Mouse (Mus musculus): ENCODE data around the gene Syt3. TPM values are rescaled to one million over a fixed set of nuclear protein-coding genes. Genes with fewer than 3 reads are reported as not detected.
A peak's percentile ranks its signal among the peaks of the same experiment; 100 is the strongest.

Gene Syt3
- polyA plus RNA-seq, 1 experiment from 2014 or later, result 4.1 TPM

DNA sequence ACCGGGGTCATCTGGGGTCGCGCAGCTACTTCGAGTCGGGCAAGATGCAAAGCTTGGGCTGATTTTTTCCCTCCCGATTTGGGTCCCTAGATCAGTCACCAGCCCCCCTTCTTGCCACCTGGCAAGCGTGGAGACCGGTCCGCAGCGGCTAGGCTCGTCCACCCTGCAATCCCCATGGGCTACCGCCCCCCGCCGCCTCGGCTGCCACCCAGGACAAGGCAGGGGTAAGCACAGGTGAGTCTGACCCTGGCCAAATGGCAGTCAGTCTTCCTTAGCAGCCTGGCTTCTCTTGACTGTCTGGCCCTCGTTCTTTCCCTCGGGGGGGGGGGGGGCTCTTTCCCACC is 786 bp downstream of the Syt3 start:
- Histone ChIP-seq H3K36me3 (no peaks in the 10 kb centered on the region), H3K9me3 (no peaks in the 10 kb centered on the region), H3K9ac (peak overlapping the region; percentile 66), H3K27me3 (peaks cover 32% of the 10 kb centered on the region), H3K4me1 (peaks cover 3% of the 10 kb centered on the region; the same call in 1 of the 2 replicates), H3K4me2 (peak overlapping the region; percentile 96), H3K27ac (no peak overlapping the region), H3K4me3 (peak overlapping the region; percentile 53)
- peak; percentile 12; the same call in 1 of the 2 replicates for ATAC-seq (ENCODE audit: insufficient number of reproducible peaks, insufficient read depth, low FRiP score, low TSS enrichment, low read depth)
- 1% methylated on average over 17 of the region's 17 CpGs for WGBS

DNA sequence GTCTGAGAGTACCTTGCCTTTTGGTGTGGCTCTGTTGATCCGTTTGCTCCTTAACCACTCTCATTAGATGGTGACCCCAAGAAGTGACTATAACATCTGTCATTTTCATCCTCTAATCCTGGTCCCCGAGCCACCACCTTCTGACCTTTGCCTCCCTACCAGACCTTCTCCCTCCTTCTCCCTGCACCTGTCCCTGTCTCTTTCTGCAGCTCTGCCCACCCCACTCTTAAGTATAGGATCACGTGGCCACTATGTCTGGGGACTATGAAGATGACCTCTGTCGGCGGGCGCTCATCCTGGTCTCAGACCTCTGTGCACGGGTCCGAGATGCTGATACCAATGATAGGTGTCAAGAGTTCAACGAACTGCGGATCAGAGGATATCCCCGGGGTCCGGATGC is 1.8 kb downstream of the Syt3 start, which contains the start of gene 1700008O03Rik:
Gene 1700008O03Rik, minus strand, starts transcription at position 101 of the 400 bp plus-strand sequence.
- H3K9ac ChIP-seq, result peak within 1 kb of the TSS; percentile 66
- 71% methylated on average over 12 of the region's 12 CpGs for WGBS

DNA sequence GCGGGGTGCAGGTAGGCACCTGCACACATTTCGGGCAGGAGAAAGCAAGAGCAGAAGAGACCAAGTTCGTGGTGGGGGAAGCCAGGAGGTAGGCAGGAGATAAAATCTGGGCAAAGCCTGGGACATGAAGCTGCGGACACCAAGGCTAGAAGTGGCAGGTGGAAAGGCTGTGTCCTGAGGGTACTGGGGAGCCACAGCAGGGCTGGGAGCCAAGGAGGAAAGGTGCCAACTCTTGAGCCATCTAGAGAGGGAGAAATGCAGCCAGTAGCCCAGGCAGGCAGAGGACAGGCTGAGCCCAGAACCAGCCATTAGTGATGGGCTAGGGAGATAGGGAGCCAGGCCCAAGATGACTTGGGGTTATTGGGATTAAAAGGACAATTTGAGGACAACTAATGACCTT is 7.9 kb downstream of the Syt3 start:
- no peak overlapping the region for H3K27ac ChIP-seq
- H3K9me3 ChIP-seq, result no peaks in the 10 kb centered on the region
- WGBS, result 87% methylated on average over 4 of the region's 4 CpGs
- no peaks in the 10 kb centered on the region for H3K36me3 ChIP-seq
- no peaks in the 10 kb centered on the region for H3K4me1 ChIP-seq
- peaks cover 7% of the 10 kb centered on the region; the same call in 1 of the 2 replicates for H3K27me3 ChIP-seq
- no peak for ATAC-seq (ENCODE audit: insufficient number of reproducible peaks, insufficient read depth, low FRiP score, low TSS enrichment, low read depth)
- H3K4me2 ChIP-seq, result no peak overlapping the region
- H3K4me3 ChIP-seq, result no peak overlapping the region
- H3K9ac ChIP-seq, result no peak overlapping the region

More for the DNA sequence above, 1.8 kb downstream of the Syt3 start, which contains the start of gene 1700008O03Rik:
- Histone ChIP-seq H3K4me1 (peaks cover 3% of the 10 kb centered on the region; the same call in 1 of the 2 replicates), H3K4me2 (peak within 1 kb of the TSS; percentile 96), H3K36me3 (no peaks in the 10 kb centered on the region), H3K4me3 (peak within 1 kb of the TSS; percentile 53), H3K27ac (no peak within 1 kb of the TSS), H3K9me3 (no peaks in the 10 kb centered on the region), H3K27me3 (peaks cover 32% of the 10 kb centered on the region)
- ATAC-seq (ENCODE audit: insufficient number of reproducible peaks, insufficient read depth, low FRiP score, low TSS enrichment, low read depth), result no peak

DNA sequence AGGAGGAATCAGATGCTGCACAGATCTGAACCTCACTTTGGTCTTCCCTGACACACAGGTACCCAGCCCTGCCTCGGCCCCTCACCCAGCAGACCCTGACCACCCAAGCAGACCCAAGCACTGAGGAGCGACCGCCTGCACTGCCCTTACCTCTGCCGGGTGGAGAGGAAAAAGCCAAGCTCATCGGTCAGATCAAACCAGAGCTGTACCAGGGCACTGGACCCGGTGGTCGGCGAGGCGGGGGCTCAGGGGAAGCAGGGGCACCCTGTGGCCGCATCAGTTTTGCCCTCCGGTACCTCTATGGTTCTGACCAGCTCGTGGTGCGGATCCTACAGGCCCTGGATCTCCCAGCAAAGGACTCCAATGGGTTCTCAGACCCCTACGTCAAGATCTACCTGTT is 8.4 kb downstream of the Syt3 start:
- H3K9me3 ChIP-seq, result no peaks in the 10 kb centered on the region
- H3K27ac ChIP-seq, result no peak overlapping the region
- no peaks in the 10 kb centered on the region for H3K4me1 ChIP-seq
- H3K4me2 ChIP-seq, result no peak overlapping the region
- H3K9ac ChIP-seq, result no peak overlapping the region
- no peaks in the 10 kb centered on the region for H3K36me3 ChIP-seq
- 0 out of 2 replicates have a peak, but pooled peaks cover 4% of the 10 kb centered on the region for H3K27me3 ChIP-seq
- H3K4me3 ChIP-seq, result no peak overlapping the region
- ATAC-seq (ENCODE audit: insufficient number of reproducible peaks, insufficient read depth, low FRiP score, low TSS enrichment, low read depth), result peak; percentile 39; the same call in 1 of the 2 replicates
- WGBS, result 82% methylated on average over 14 of the region's 14 CpGs

DNA sequence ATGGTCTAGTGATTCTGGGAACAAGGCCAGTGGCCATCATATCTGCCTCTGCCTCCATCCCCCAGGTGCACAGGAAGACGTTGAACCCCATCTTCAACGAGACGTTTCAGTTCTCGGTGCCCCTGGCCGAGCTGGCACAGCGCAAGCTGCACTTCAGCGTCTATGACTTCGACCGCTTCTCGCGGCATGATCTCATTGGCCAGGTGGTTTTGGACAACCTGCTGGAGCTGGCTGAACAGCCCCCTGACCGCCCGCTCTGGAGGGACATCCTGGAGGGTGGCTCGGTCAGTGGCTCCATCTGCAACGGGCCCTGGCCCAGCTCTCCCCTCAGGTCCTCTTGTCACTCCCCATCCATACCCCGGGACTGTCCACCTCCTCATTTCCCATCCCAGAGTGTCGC is 9.4 kb downstream of the Syt3 start:
- no peak overlapping the region for H3K4me2 ChIP-seq
- ATAC-seq (ENCODE audit: insufficient number of reproducible peaks, insufficient read depth, low FRiP score, low TSS enrichment, low read depth), result no peak

DNA sequence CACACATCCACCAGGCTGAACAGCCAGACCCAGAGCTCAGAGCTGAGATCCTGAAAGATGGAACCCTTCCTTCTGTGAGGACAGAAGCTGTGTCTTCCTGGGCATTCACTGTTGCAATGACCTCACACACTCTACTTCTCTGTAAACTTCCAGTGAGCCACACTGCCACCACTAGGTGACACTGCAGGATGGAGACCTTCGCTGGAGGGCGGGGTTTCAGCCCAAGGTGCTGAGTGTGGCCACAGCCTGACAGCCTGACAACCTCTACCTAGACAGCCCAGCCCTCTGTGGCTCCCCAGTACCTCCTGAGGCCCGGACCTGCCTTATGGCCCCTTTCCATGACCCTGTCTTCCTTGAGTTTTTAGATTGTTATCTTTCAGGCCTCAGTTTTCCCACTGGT is 14.7 kb downstream of the Syt3 start:
- H3K4me3 ChIP-seq, result no peak overlapping the region
- no peak overlapping the region for H3K4me2 ChIP-seq
- no peaks in the 10 kb centered on the region for H3K9me3 ChIP-seq
- H3K27ac ChIP-seq, result no peak overlapping the region
- no peaks in the 10 kb centered on the region for H3K36me3 ChIP-seq
- ATAC-seq (ENCODE audit: insufficient number of reproducible peaks, insufficient read depth, low FRiP score, low TSS enrichment, low read depth), result no peak
- H3K27me3 ChIP-seq, result peaks cover 7% of the 10 kb centered on the region
- no peak overlapping the region for H3K9ac ChIP-seq
- no peaks in the 10 kb centered on the region for H3K4me1 ChIP-seq
- WGBS, result 9% methylated on average over 3 of the region's 3 CpGs

More for the DNA sequence above, 9.4 kb downstream of the Syt3 start:
- no peak overlapping the region for H3K9ac ChIP-seq
- no peaks in the 10 kb centered on the region for H3K36me3 ChIP-seq
- no peaks in the 10 kb centered on the region for H3K4me1 ChIP-seq
- 0 out of 2 replicates have a peak, but pooled peaks cover 3% of the 10 kb centered on the region for H3K27me3 ChIP-seq
- no peaks in the 10 kb centered on the region for H3K9me3 ChIP-seq
- no peak overlapping the region for H3K27ac ChIP-seq
- H3K4me3 ChIP-seq, result no peak overlapping the region
- 85% methylated on average over 17 of the region's 17 CpGs for WGBS

DNA sequence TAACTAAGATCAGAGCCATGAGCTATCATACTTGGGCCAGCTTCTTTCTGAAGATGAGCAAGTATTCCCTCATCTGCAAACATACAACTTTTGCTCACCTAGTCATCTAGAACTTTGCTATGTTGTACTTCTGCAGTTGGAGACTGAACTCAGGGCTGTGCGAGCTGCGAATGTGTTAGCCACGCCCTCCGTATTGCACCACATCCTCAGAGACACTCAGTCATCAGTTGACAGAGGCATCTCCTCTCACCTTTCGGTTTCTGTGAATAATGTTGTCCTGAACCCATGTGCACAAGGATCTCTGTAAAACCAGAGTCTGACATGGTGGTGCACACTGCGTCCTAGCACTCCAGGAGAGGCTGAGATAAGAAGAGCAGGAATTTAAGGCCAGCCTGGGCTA is 17.8 kb downstream of the Syt3 start:
- H3K4me2 ChIP-seq, result no peak overlapping the region
- H3K4me1 ChIP-seq, result no peaks in the 10 kb centered on the region; the same call in 1 of the 2 replicates
- H3K9ac ChIP-seq, result no peak overlapping the region
- 81% methylated on average over 6 of the region's 6 CpGs for WGBS
- H3K27me3 ChIP-seq, result peaks cover 22% of the 10 kb centered on the region
- no peaks in the 10 kb centered on the region for H3K9me3 ChIP-seq
- ATAC-seq (ENCODE audit: insufficient number of reproducible peaks, insufficient read depth, low FRiP score, low TSS enrichment, low read depth), result no peak
- no peaks in the 10 kb centered on the region for H3K36me3 ChIP-seq
- H3K4me3 ChIP-seq, result no peak overlapping the region
- H3K27ac ChIP-seq, result no peak overlapping the region

DNA sequence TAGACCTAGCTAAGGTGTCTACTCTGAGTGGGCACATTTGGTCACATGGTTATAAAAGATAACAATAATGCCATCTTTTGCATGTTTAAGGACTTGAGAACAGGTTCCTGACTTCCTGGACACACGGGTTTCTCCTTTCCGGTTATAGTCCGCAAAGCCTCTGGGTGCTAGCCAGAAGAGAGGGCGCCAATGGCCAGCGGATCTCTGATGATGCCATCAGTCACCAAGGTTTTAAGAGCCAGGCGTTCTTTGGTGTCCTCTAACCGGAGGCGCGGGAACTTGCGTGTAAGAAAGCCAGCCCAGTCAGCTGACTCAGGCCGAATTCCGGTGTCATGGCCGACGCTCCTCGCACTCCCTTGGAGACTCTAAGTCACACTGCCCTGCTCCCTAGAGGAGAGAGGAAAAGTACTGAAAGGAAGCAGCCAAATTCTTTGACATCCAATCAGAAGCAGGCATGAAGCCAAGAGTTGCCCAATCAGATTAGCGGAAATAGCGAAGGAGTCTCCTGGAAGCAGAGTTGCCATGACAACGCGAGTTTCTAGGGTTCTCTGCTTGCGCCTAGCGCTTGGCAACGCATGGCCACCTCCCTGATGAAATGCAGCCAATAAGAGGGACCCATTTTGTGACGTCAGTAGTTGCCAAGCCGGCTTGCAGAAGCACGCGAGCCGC is 21.6 kb downstream of the Syt3 start:
- Histone ChIP-seq H3K27me3 (peaks cover 31% of the 10 kb centered on the region), H3K4me2 (peak overlapping the region; percentile 61), H3K27ac (0 out of 2 replicates have a peak overlapping the region, but pooled peaks have one; percentile 35), H3K9ac (no peak overlapping the region), H3K9me3 (no peaks in the 10 kb centered on the region), H3K4me1 (no peaks in the 10 kb centered on the region; the same call in 1 of the 2 replicates), H3K4me3 (peak overlapping the region; percentile 42), H3K36me3 (no peaks in the 10 kb centered on the region)
- WGBS, result 3% methylated on average over 27 of the region's 27 CpGs
- peak; percentile 92 for ATAC-seq (ENCODE audit: insufficient number of reproducible peaks, insufficient read depth, low FRiP score, low TSS enrichment, low read depth)

DNA sequence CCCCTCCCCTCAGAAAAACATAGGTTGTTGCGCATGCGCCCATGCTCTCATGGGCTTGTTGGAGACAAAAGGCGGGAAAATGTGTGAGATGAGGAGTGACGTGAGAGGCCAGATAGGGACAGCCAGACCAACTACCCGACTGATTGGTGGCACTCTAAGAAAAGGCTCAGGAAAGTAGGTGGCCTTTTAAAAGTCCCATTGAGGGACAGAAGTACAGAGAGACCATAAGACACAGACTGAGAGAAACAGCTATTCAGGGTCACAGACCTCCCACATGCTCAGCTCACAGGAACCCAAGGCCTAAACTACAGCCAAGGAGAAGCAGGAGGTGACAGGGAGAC is 22.1 kb downstream of the Syt3 start:
- Histone ChIP-seq H3K4me2 (peak overlapping the region; percentile 61), H3K9ac (no peak overlapping the region), H3K4me3 (peak overlapping the region; percentile 42; the same call in 1 of the 2 replicates), H3K36me3 (no peaks in the 10 kb centered on the region), H3K27me3 (peaks cover 31% of the 10 kb centered on the region), H3K4me1 (no peaks in the 10 kb centered on the region; the same call in 1 of the 2 replicates), H3K27ac (no peak overlapping the region), H3K9me3 (no peaks in the 10 kb centered on the region)
- ATAC-seq (ENCODE audit: insufficient number of reproducible peaks, insufficient read depth, low FRiP score, low TSS enrichment, low read depth), result peak; percentile 3; the same call in 1 of the 2 replicates
- WGBS, result 0% methylated on average over 5 of the region's 5 CpGs

DNA sequence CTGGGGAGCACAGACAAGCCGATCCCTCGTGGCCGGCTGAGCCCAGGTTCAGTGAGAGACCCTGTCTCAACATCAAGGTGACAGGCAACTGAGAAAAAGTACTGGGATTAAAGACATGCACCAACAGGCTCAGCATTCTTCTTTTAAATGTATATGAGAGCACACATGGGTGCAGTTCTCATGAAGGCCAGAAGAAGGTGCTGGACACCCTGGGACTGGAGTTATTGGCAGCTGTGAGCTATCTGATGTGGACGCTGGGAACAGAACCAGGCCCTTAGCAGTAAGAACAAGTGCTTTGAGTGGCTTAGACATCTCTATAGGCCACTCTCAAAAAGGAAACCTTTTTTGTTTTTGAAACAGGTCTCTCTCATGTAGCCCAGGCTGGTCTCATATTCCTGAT is 27.2 kb downstream of the Syt3 start:
- no peak overlapping the region for H3K4me3 ChIP-seq
- no peaks in the 10 kb centered on the region for H3K9me3 ChIP-seq
- no peak overlapping the region for H3K9ac ChIP-seq
- H3K4me2 ChIP-seq, result no peak overlapping the region
- no peaks in the 10 kb centered on the region; the same call in 1 of the 2 replicates for H3K4me1 ChIP-seq
- no peaks in the 10 kb centered on the region for H3K36me3 ChIP-seq
- ATAC-seq (ENCODE audit: insufficient number of reproducible peaks, insufficient read depth, low FRiP score, low TSS enrichment, low read depth), result no peak
- no peak overlapping the region for H3K27ac ChIP-seq
- 77% methylated on average over 4 of the region's 4 CpGs for WGBS
- peaks cover 14% of the 10 kb centered on the region; the same call in 1 of the 2 replicates for H3K27me3 ChIP-seq

DNA sequence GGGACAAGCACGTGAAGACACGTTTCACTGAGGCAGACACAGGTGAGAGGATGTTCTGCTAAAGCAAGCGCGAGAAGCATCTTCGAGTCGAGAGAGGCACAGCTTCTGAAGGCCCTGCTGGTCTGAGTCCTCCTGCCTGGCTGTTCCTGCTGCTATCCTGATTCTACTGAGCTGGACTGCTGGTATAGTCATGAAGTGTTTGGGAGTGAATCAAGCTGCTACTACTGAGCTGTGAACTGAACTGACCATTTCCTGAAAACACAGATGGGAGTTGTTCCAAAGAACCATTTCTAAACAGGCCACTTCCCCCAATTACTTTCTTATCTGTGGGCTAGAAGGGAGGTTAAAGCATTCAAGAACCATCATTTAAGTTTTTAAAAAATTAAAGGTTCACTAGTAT is 29.4 kb downstream of the Syt3 start:
- ATAC-seq (ENCODE audit: insufficient number of reproducible peaks, insufficient read depth, low FRiP score, low TSS enrichment, low read depth), result no peak
- no peaks in the 10 kb centered on the region for H3K9me3 ChIP-seq
- H3K27ac ChIP-seq, result no peak overlapping the region
- WGBS, result 83% methylated on average over 6 of the region's 6 CpGs
- H3K4me3 ChIP-seq, result no peak overlapping the region
- no peak overlapping the region for H3K4me2 ChIP-seq
- no peaks in the 10 kb centered on the region for H3K4me1 ChIP-seq
- no peaks in the 10 kb centered on the region for H3K36me3 ChIP-seq
- H3K27me3 ChIP-seq, result peaks cover 5% of the 10 kb centered on the region; the same call in 1 of the 2 replicates
- no peak overlapping the region for H3K9ac ChIP-seq

DNA sequence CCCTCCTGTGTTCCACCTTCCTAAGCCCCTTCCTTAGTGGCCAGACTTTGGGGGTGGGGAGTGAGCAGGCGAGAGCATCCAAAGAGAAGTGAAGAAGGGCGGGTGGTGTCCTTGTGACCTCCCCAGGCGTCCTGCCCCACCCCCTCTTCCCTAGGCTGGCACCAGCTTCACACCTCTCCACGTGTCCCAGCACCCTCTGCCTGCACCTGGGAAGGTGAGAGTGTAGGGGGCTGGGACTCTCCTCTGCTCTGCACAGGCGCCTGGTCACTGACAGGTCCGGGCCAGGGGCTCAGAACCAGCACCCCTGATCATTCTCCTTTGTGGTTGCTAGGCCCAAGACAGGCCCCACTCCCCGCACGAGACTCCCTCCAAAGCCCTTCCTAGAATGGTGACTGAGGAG is 43.8 kb downstream of the Syt3 start:
- Histone ChIP-seq H3K4me2 (peak overlapping the region; percentile 86), H3K27ac (no peak overlapping the region), H3K9me3 (no peaks in the 10 kb centered on the region), H3K4me3 (peak overlapping the region; percentile 65), H3K4me1 (peaks cover 20% of the 10 kb centered on the region), H3K36me3 (no peaks in the 10 kb centered on the region), H3K27me3 (peaks cover 65% of the 10 kb centered on the region), H3K9ac (peak overlapping the region; percentile 57)
- 6% methylated on average over 8 of the region's 8 CpGs for WGBS
- peak; percentile 10; the same call in 1 of the 2 replicates for ATAC-seq (ENCODE audit: insufficient number of reproducible peaks, insufficient read depth, low FRiP score, low TSS enrichment, low read depth)

Measured in embryonic facial prominence, embryonic 13.5 days (tissue).